Mouse (Mus musculus) thymus, adult 2 months (tissue): ENCODE measurements around the gene Psmd3. TPM values are rescaled to one million over a fixed set of nuclear protein-coding genes. Genes with fewer than 3 reads are reported as not detected.
A peak's percentile ranks its signal among the peaks of the same experiment; 100 is the strongest.
"Not testable (repeated sequence)": the region's sequence is repeated elsewhere in the genome, so short reads cannot be mapped to it uniquely, and the experiment has no call there.

Experiments
- DNase-seq: peaks from one replicate; pipeline ENCODE4 v3.0.0; 2021
- H3K27ac ChIP-seq: fragments of 200-500 bp; 2 replicates; pipeline ENCODE4 v1.5.1; 2012; ENCODE audit warnings: low read length, control low read depth; ENCODE audit not compliant: control insufficient read depth, insufficient read depth
- H3K27me3 ChIP-seq: fragments of 200-500 bp; 2 replicates; pipeline ENCODE4 v1.6.1; 2012; ENCODE audit warnings: mild to moderate bottlenecking, low read length, moderate library complexity, mixed read lengths; ENCODE audit not compliant: control insufficient read depth, insufficient read depth
- H3K36me3 ChIP-seq: fragments of 200-500 bp; 2 replicates; pipeline ENCODE4 v1.6.1; 2012; ENCODE audit warnings: mild to moderate bottlenecking, low read length, moderate library complexity; ENCODE audit not compliant: control insufficient read depth, insufficient read depth
- H3K4me1 ChIP-seq: fragments of 200-500 bp; replicated peaks from 2 replicates; pipeline ENCODE4 v1.6.1; 2012; ENCODE audit warnings: low read length; ENCODE audit not compliant: control insufficient read depth, insufficient read depth
- H3K4me3 ChIP-seq: fragments of 200-500 bp; 2 replicates; pipeline ENCODE4 v1.5.1; 2012; ENCODE audit warnings: mild to moderate bottlenecking, low read length, control low read depth, moderate library complexity; ENCODE audit not compliant: control insufficient read depth, insufficient read depth
- CTCF ChIP-seq: fragments of 200-500 bp; IDR thresholded peaks from 2 replicates; pipeline ENCODE4 v1.5.1; 2012; ENCODE audit warnings: mild to moderate bottlenecking, control low read depth, low read length, moderate library complexity, borderline replicate concordance; ENCODE audit not compliant: control insufficient read depth, poor library complexity, insufficient read depth; ENCODE audit errors: extremely low read depth
- POLR2A ChIP-seq: fragments of 200-500 bp; IDR thresholded peaks from 2 replicates; pipeline ENCODE4 v1.6.1; 2012; ENCODE audit warnings: mild to moderate bottlenecking, low read length, control low read depth, moderate library complexity; ENCODE audit not compliant: control insufficient read depth, poor library complexity, insufficient read depth; ENCODE audit errors: extremely low read depth
- WGBS: fragments of 180-500 bp; shearing (Covaris S2); methylation state at CpG from one replicate; pipeline ENCODE4 v1.1.7; 2018; 5-methylcytosine and 5-hydroxymethylcytosine counted together
- polyA plus RNA-seq: library from polyadenylated mRNA; depleted of rRNA; stranded (reverse); fragments of >200 nt; gene quantifications from 2 replicates; pipeline ENCODE4 v1.2.3, GENCODE M21; 2012; rRNA removed

Psmd3 gene
- 293 and 303 TPM in 2 replicates for polyA plus RNA-seq

- Histone ChIP-seq H3K27me3 (no peaks in the 10 kb centered on the region), H3K36me3 (peaks cover 17% of the 10 kb centered on the region), H3K27ac (no peak within 1 kb of the TSS), H3K4me1 (peaks cover 2% of the 10 kb centered on the region; the same call in 1 of the 2 replicates), H3K4me3 (peak within 1 kb of the TSS; percentile 71)
- WGBS: 3% methylated on average over 45 of the region's 45 CpGs
- peak; percentile 98 for DNase-seq
- TF ChIP-seq CTCF (no peak; the same call in 1 of the 2 replicates), POLR2A (peak; percentile 87)
These were observed at the start of gene Psmd3 for GRCm38 (mm10) chr11:98681786-98682745. Gene Psmd3 (plus strand): TSS chr11:98682554.

DNA sequence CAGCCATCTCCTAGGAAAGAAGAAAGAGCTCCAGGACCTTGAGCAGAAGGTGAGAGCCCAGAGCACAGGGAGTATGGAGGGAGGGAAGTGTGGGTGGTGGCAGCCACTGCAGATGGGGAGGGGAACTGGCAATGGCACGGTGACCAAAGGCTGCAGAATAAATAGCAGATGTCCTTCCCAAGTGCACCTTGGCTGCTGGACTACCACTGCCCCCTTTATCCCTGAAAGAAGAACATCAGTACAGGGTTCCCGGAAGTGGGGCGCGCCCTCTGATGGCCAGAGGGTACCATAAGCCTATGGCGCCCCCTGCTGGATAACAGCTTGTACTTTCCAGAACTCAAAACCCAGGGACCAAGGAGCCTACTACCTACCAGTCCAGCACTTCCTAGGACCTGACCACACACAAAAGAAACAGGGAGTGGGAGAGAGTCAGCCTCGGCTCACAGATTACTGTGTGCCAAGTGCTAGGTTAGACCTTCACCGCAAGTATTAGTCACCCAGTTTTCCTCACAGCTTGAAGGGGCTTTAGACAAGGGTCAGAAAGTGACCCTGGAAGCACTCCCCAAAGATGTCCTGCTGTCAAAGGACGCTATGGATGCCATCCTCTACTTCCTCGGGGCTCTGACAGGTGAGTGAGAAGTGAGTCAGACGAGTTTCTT lies 46.9 kb upstream of the Psmd3 start:
- not testable (repeated sequence) for H3K27ac ChIP-seq, H3K36me3 ChIP-seq, H3K4me3 ChIP-seq, H3K27me3 ChIP-seq, H3K4me1 ChIP-seq
- WGBS: 34% methylated on average over 10 of the region's 10 CpGs
- DNase-seq: peak; percentile 49

GRCm38 (mm10) chr11:98637501-98637900 lies 44.9 kb upstream of the Psmd3 start:
- no peak for DNase-seq
- H3K27me3 ChIP-seq: no peaks in the 10 kb centered on the region
- no peaks in the 10 kb centered on the region for H3K4me1 ChIP-seq
- TF ChIP-seq POLR2A: no peak
- no peak for TF ChIP-seq CTCF
- H3K27ac ChIP-seq: no peak overlapping the region
- no peak overlapping the region for H3K4me3 ChIP-seq
- no peaks in the 10 kb centered on the region for H3K36me3 ChIP-seq
- 100% methylated on average over 1 of the region's 1 CpGs for WGBS

GRCm38 (mm10) chr11:98640091-98640490 lies 42.3 kb upstream of the Psmd3 start:
- H3K4me3 ChIP-seq: no peak overlapping the region
- WGBS: 52% methylated on average over 5 of the region's 5 CpGs

DNA sequence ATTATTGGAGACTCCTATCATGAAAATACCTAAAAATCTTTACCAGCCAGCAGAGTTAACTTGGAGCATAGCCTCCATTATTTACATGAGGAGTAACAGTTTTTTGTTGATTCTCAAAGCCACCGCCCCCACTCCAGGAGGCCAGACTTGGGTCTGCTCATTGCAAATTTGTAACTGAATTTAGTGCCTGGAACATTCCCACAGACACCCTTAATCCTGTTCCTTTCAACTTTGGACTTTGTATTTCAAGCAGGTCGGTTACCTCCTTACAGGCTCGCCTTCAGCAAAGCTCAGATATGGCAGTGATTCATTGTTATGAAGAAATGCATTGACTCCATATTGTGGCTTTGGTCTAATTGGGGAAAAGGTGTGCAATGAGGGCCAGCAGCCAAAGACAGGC lies 37.6 kb upstream of the Psmd3 start:
- Histone ChIP-seq H3K36me3 (no peaks in the 10 kb centered on the region), H3K27ac (no peak overlapping the region), H3K4me1 (no peaks in the 10 kb centered on the region), H3K27me3 (no peaks in the 10 kb centered on the region), H3K4me3 (no peak overlapping the region)
- 95% methylated on average over 3 of the region's 3 CpGs for WGBS
- DNase-seq: no peak
- no peak for TF ChIP-seq CTCF

More at GRCm38 (mm10) chr11:98640091-98640490, 42.3 kb upstream of the Psmd3 start:
- Histone ChIP-seq H3K27me3 (no peaks in the 10 kb centered on the region), H3K27ac (no peak overlapping the region), H3K4me1 (no peaks in the 10 kb centered on the region), H3K36me3 (no peaks in the 10 kb centered on the region)
- TF ChIP-seq POLR2A: no peak
- no peak for TF ChIP-seq CTCF
- DNase-seq: no peak

DNA sequence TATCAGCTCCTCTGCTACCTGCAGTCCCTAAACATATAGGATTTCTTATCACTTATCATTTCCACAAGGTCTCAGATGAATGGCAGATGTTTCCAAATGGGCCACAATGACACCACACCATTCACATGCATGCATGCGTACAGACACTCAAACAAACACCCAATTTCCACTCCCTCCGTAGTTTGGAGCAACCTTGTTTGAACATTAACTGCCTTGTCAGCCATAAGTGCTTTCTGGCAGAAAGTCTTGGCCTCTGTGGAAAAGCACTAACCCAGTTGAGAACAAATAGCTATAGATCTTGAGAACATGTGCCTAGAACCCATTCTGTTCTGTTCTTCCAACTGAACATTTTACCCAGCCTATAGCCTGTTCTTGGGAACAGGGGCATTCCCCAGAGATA lies 36.4 kb upstream of the Psmd3 start:
- no peaks in the 10 kb centered on the region for H3K36me3 ChIP-seq
- TF ChIP-seq CTCF: no peak
- no peak for TF ChIP-seq POLR2A
- DNase-seq: no peak
- H3K4me3 ChIP-seq: no peak overlapping the region
- H3K27ac ChIP-seq: no peak overlapping the region
- H3K4me1 ChIP-seq: no peaks in the 10 kb centered on the region
- 86% methylated on average over 2 of the region's 2 CpGs for WGBS
- H3K27me3 ChIP-seq: no peaks in the 10 kb centered on the region; the same call in 1 of the 2 replicates

DNA sequence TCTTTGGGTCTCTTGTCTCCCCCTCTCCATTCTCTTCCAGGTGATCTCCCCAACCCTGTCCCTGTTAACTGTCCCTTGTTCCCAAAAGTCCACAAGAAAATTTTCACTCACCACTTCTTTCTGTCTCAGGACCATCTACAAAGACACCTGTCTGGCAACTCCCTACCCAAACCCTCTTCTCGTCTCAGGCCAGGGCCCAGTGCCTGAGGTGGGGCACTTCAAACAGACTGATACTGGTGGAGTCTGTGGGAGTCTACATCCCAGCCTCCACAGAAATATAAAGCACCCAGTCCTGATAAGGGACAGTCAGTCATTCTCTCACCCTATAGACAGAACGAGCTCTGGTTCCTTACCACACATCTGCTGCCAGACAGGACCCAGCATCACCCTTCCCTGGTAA lies 35.9 kb upstream of the Psmd3 start, which contains the start of gene Gsdma2:
Gene Gsdma2 (plus strand): TSS at position 301 of the 400 bp plus-strand sequence.
- Histone ChIP-seq H3K27me3 (no peaks in the 10 kb centered on the region; the same call in 1 of the 2 replicates), H3K4me3 (no peak within 1 kb of the TSS), H3K4me1 (no peaks in the 10 kb centered on the region), H3K27ac (no peak within 1 kb of the TSS), H3K36me3 (no peaks in the 10 kb centered on the region)
- TF ChIP-seq CTCF: no peak
- TF ChIP-seq POLR2A: no peak
- WGBS: 63% methylated on average over 2 of the region's 2 CpGs
- no peak for DNase-seq
